Mouse (Mus musculus) liver, adult 2 months (tissue): Measurements from ENCODE around the gene Bcl2l11. TPM values are rescaled to one million over a fixed set of nuclear protein-coding genes. Genes with fewer than 3 reads are reported as not detected.

Experiments used
- DNase-seq: peaks from one replicate; pipeline ENCODE4 v3.0.0-alpha.2; 2011; ENCODE audit warnings: low read depth, low spot score; ENCODE audit errors: extremely low read depth
- H3K27ac ChIP-seq: fragments of 200-500 bp; replicated peaks from 2 replicates; pipeline ENCODE4 v1.5.1; 2012; ENCODE audit warnings: low read depth, mild to moderate bottlenecking, control low read depth, inconsistent platforms, low read length; ENCODE audit not compliant: insufficient read depth
- H3K27me3 ChIP-seq: fragments of 200-500 bp; 2 replicates; pipeline ENCODE4 v1.6.1; 2012; ENCODE audit warnings: mild to moderate bottlenecking, moderate library complexity, low read length, inconsistent platforms; ENCODE audit not compliant: control insufficient read depth, insufficient read depth
- H3K36me3 ChIP-seq: fragments of 200-500 bp; 2 replicates; pipeline ENCODE4 v1.6.1; 2012; ENCODE audit warnings: low read length, inconsistent platforms; ENCODE audit not compliant: control insufficient read depth, insufficient read depth
- H3K4me1 ChIP-seq: fragments of 200-500 bp; 2 replicates; pipeline ENCODE4 v1.6.1; 2011; ENCODE audit warnings: low read length; ENCODE audit not compliant: control insufficient read depth, insufficient read depth
- H3K4me3 ChIP-seq: fragments of 200-500 bp; 2 replicates; pipeline ENCODE4 v1.5.1; 2011; ENCODE audit warnings: low read depth, mild to moderate bottlenecking, control low read depth, low read length, moderate library complexity; ENCODE audit not compliant: insufficient read depth
- H3K79me2 ChIP-seq: fragments of 200-500 bp; 2 replicates; pipeline ENCODE4 v1.6.1; 2012; ENCODE audit warnings: inconsistent platforms, mild to moderate bottlenecking, low read length, moderate library complexity; ENCODE audit not compliant: control insufficient read depth, insufficient read depth
- H3K9ac ChIP-seq: fragments of 200-500 bp; 2 replicates; pipeline ENCODE4 v1.6.1; 2012; ENCODE audit warnings: low read depth, mild to moderate bottlenecking, control low read depth, inconsistent platforms, low read length
- CTCF ChIP-seq: fragments of 200-500 bp; IDR thresholded peaks from 2 replicates; pipeline ENCODE4 v1.5.1; 2011; ENCODE audit warnings: low read depth, low read length, control low read depth
- POLR2A ChIP-seq: fragments of 200-500 bp; IDR thresholded peaks from 2 replicates; pipeline ENCODE4 v1.6.1; 2011; ENCODE audit warnings: low read length, control low read depth; ENCODE audit not compliant: insufficient read depth; ENCODE audit errors: extremely low read depth
- WGBS: fragments of 180-500 bp; shearing (Covaris S2); methylation state at CpG from one replicate; pipeline ENCODE4 v1.1.7; 2018; 5-methylcytosine and 5-hydroxymethylcytosine counted together
- polyA plus RNA-seq: library from polyadenylated mRNA; depleted of rRNA; stranded (reverse); fragments of >200 nt; gene quantifications from 2 replicates; pipeline ENCODE4 v1.2.3, GENCODE M21; 2012
- total RNA-seq: library from RNA; depleted of rRNA; stranded (reverse); fragments of >200 nt; gene quantifications from 2 replicates; pipeline ENCODE4 v1.2.3, GENCODE M21; 2014

Bcl2l11 gene
- total and polyA plus RNA-seq, 2 experiments = 2.7 to 4.0 TPM

GRCm38 (mm10) chr2:128149596-128149995 is 23.8 kb downstream of the Bcl2l11 start:
- H3K9ac ChIP-seq = no peak overlapping the region
- no peak for DNase-seq
- no peaks in the 10 kb centered on the region for H3K27me3 ChIP-seq
- H3K27ac ChIP-seq = no peak overlapping the region
- H3K36me3 ChIP-seq = peaks cover 2% of the 10 kb centered on the region; the same call in 1 of the 2 replicates
- no peaks in the 10 kb centered on the region for H3K4me1 ChIP-seq
- H3K4me3 ChIP-seq = no peak overlapping the region
- 83% methylated on average over 5 of the region's 5 CpGs for WGBS
- no peaks in the 10 kb centered on the region; the same call in 1 of the 2 replicates for H3K79me2 ChIP-seq
- TF ChIP-seq CTCF (no peak), POLR2A (no peak)

DNA sequence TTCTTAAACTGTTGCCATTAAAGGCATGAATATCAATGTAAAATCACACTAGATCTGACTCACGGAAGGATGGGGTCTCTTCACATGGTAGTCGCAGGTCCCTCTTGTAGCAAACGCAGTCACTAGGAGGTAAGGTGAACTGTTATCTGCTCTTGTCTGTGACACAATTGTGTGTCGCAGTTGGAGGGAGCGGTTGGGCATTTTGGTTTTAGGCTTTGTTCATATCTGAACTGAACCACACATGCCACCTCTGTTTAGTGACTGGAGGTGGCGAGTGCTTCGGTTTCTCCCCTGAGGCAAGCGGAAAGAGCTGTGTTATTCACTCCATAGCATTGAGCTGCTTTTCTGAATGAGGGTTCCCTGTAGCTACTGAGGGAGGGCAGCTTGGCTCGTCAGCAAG is 26.4 kb downstream of the Bcl2l11 start:
- WGBS = 95% methylated on average over 9 of the region's 9 CpGs
- Histone ChIP-seq H3K27ac (no peak overlapping the region), H3K4me1 (no peaks in the 10 kb centered on the region), H3K36me3 (peaks cover under 1% of the 10 kb centered on the region; the same call in 1 of the 2 replicates), H3K9ac (no peak overlapping the region), H3K79me2 (no peaks in the 10 kb centered on the region; the same call in 1 of the 2 replicates), H3K27me3 (no peaks in the 10 kb centered on the region), H3K4me3 (no peak overlapping the region)
- TF ChIP-seq CTCF (no peak), POLR2A (no peak)
- no peak for DNase-seq

DNA sequence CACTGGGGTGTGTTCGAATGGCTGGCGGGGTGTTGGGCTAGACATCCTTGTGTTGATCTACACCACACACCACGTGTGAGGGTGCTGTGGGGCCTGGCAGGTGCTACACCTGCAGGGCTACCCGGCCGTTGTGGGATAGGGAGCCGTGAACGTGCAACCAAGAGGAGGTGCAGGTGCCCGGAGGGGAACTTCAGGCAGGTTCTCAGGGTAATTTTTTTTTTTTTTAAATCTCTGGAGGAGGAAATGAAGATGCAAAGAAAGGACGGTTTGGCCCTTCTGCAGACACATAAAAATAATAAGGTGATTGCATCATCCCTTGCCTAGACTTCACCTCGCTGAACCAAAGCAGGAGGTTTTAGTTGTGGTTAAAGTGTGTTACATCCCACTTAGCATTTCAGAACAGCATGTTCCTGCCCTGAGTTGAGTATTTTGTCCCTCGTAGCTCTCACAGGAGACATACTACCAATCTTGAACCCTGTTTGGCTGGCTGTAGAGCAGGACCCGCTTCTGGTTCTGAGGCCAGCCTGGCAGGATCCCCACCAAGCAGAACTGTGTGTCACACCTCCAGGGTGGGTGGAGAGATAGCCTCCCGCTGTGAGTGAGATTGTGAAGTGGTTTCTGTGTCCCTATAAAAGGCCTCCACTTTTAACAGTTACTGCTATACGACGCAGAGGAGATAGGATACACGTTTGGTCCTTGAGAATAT is 27.2 kb downstream of the Bcl2l11 start:
- H3K4me3 ChIP-seq = no peak overlapping the region
- no peak for TF ChIP-seq POLR2A
- TF ChIP-seq CTCF = no peak
- H3K79me2 ChIP-seq = no peaks in the 10 kb centered on the region; the same call in 1 of the 2 replicates
- no peak overlapping the region for H3K9ac ChIP-seq
- H3K27ac ChIP-seq = no peak overlapping the region
- no peaks in the 10 kb centered on the region for H3K36me3 ChIP-seq
- no peaks in the 10 kb centered on the region for H3K27me3 ChIP-seq
- WGBS = 89% methylated on average over 16 of the region's 16 CpGs
- H3K4me1 ChIP-seq = no peaks in the 10 kb centered on the region
- no peak for DNase-seq

GRCm38 (mm10) chr2:128153551-128153910 is 27.7 kb downstream of the Bcl2l11 start:
- Histone ChIP-seq H3K27ac (no peak overlapping the region), H3K4me1 (no peaks in the 10 kb centered on the region), H3K9ac (no peak overlapping the region), H3K36me3 (no peaks in the 10 kb centered on the region), H3K27me3 (no peaks in the 10 kb centered on the region), H3K4me3 (no peak overlapping the region), H3K79me2 (no peaks in the 10 kb centered on the region; the same call in 1 of the 2 replicates)
- TF ChIP-seq POLR2A (no peak), CTCF (no peak)
- WGBS = 88% methylated on average over 11 of the region's 11 CpGs
- no peak for DNase-seq

- H3K27me3 ChIP-seq = no peaks in the 10 kb centered on the region
- no peak for DNase-seq
- H3K4me3 ChIP-seq = no peak overlapping the region
- no peak overlapping the region for H3K27ac ChIP-seq
- no peaks in the 10 kb centered on the region for H3K79me2 ChIP-seq
- H3K4me1 ChIP-seq = no peaks in the 10 kb centered on the region
- H3K36me3 ChIP-seq = no peaks in the 10 kb centered on the region
- WGBS = 89% methylated on average over 13 of the region's 13 CpGs
- no peak for TF ChIP-seq POLR2A
- no peak overlapping the region for H3K9ac ChIP-seq
These were observed 29.7 kb downstream of the Bcl2l11 start for GRCm38 (mm10) chr2:128155412-128156066.

DNA sequence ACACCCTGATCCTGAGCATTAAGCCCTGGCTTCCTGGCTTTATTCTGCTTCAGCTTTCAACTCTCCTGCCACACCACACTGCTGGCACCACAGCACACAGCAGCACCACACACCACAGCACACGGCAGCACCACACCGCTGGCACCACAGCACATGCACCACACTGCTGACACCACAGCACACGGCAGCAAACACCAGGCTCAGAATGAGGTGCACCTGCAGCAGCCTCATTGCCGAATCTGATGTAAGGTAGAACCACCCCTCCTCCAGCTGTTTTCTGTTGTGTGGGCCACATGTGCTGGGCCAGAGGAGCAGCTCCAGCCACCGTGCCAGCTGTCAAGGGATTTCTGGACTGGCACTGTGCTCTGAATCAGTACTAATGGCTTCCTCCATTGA is 30.2 kb downstream of the Bcl2l11 start:
- Histone ChIP-seq H3K9ac (no peak overlapping the region), H3K4me3 (no peak overlapping the region), H3K27ac (no peak overlapping the region), H3K4me1 (no peaks in the 10 kb centered on the region), H3K27me3 (no peaks in the 10 kb centered on the region), H3K36me3 (no peaks in the 10 kb centered on the region), H3K79me2 (no peaks in the 10 kb centered on the region)
- TF ChIP-seq CTCF (no peak), POLR2A (no peak)
- DNase-seq = no peak
- 86% methylated on average over 5 of the region's 5 CpGs for WGBS
